Mouse (Mus musculus): Measurements from ENCODE around the gene Psmb11. TPM values are rescaled to one million over a fixed set of nuclear protein-coding genes. Genes with fewer than 3 reads are reported as not detected.

Psmb11 gene
- polyA plus RNA-seq, 1 experiment: not detected

- no peaks in the 10 kb centered on the region for H3K27me3 ChIP-seq (replicated peaks; ENCODE audit: control insufficient read depth, insufficient read depth, low read length)
- TF ChIP-seq POLR2A (IDR thresholded peaks at IDR 0.05; ENCODE audit: low read depth, low read length) (no peak), CTCF (conservative IDR thresholded peaks at IDR 0.05; ENCODE audit: insufficient read depth, insufficient read length, low read depth, low read length) (no peak)
- WGBS: 80% methylated on average over 4 of the region's 4 CpGs
- DNase-seq: no peak
- H3K4me1 ChIP-seq (ENCODE audit: control insufficient read depth, insufficient read depth, low read length): peaks cover 5% of the 10 kb centered on the region
- H3K4me3 ChIP-seq (ENCODE audit: insufficient read depth, low read depth, low read length): no peak overlapping the region
- peaks cover 13% of the 10 kb centered on the region for H3K36me3 ChIP-seq (ENCODE audit: control insufficient read depth, insufficient read depth, low read length)
- no peak overlapping the region for H3K27ac ChIP-seq (ENCODE audit: insufficient read depth, low read depth, low read length)
These were observed 26.7 kb downstream of the Psmb11 start for GRCm38 (mm10) chr14:54647900-54648299.

GRCm38 (mm10) chr14:54650621-54651454 lies 29.6 kb downstream of the Psmb11 start:
- no peaks in the 10 kb centered on the region for H3K27me3 ChIP-seq (replicated peaks; ENCODE audit: control insufficient read depth, insufficient read depth, low read length)
- H3K4me3 ChIP-seq (ENCODE audit: insufficient read depth, low read depth, low read length): no peak overlapping the region
- peaks cover 7% of the 10 kb centered on the region; the same call in 1 of the 2 replicates for H3K36me3 ChIP-seq (ENCODE audit: control insufficient read depth, insufficient read depth, low read length)
- DNase-seq: peak; percentile 89
- H3K4me1 ChIP-seq (ENCODE audit: control insufficient read depth, insufficient read depth, low read length): peaks cover 13% of the 10 kb centered on the region
- TF ChIP-seq CTCF (conservative IDR thresholded peaks at IDR 0.05; ENCODE audit: insufficient read depth, insufficient read length, low read depth, low read length) (peak; percentile 95), POLR2A (IDR thresholded peaks at IDR 0.05; ENCODE audit: low read depth, low read length) (no peak)
- no peak overlapping the region for H3K27ac ChIP-seq (ENCODE audit: insufficient read depth, low read depth, low read length)
- 53% methylated on average over 23 of the region's 23 CpGs for WGBS

GRCm38 (mm10) chr14:54651556-54651955 lies 30.3 kb downstream of the Psmb11 start:
- no peaks in the 10 kb centered on the region for H3K27me3 ChIP-seq (replicated peaks; ENCODE audit: control insufficient read depth, insufficient read depth, low read length)
- H3K27ac ChIP-seq (ENCODE audit: insufficient read depth, low read depth, low read length): no peak overlapping the region
- H3K36me3 ChIP-seq (ENCODE audit: control insufficient read depth, insufficient read depth, low read length): peaks cover 5% of the 10 kb centered on the region; the same call in 1 of the 2 replicates
- DNase-seq: no peak
- no peak overlapping the region for H3K4me3 ChIP-seq (ENCODE audit: insufficient read depth, low read depth, low read length)
- WGBS: 70% methylated on average over 4 of the region's 4 CpGs
- peaks cover 13% of the 10 kb centered on the region for H3K4me1 ChIP-seq (ENCODE audit: control insufficient read depth, insufficient read depth, low read length)
- TF ChIP-seq CTCF (conservative IDR thresholded peaks at IDR 0.05; ENCODE audit: insufficient read depth, insufficient read length, low read depth, low read length) (no peak), POLR2A (IDR thresholded peaks at IDR 0.05; ENCODE audit: low read depth, low read length) (no peak)

GRCm38 (mm10) chr14:54652787-54653186 lies 31.6 kb downstream of the Psmb11 start:
- peaks cover 13% of the 10 kb centered on the region for H3K4me1 ChIP-seq (ENCODE audit: control insufficient read depth, insufficient read depth, low read length)
- H3K4me3 ChIP-seq (ENCODE audit: insufficient read depth, low read depth, low read length): peak overlapping the region; percentile 83; the same call in 1 of the 2 replicates
- no peak overlapping the region for H3K27ac ChIP-seq (ENCODE audit: insufficient read depth, low read depth, low read length)
- no peaks in the 10 kb centered on the region for H3K27me3 ChIP-seq (replicated peaks; ENCODE audit: control insufficient read depth, insufficient read depth, low read length)
- H3K36me3 ChIP-seq (ENCODE audit: control insufficient read depth, insufficient read depth, low read length): peaks cover 7% of the 10 kb centered on the region
- DNase-seq: no peak
- TF ChIP-seq POLR2A (IDR thresholded peaks at IDR 0.05; ENCODE audit: low read depth, low read length) (no peak), CTCF (conservative IDR thresholded peaks at IDR 0.05; ENCODE audit: insufficient read depth, insufficient read length, low read depth, low read length) (no peak)
- 4% methylated on average over 7 of the region's 7 CpGs for WGBS

GRCm38 (mm10) chr14:54653496-54653895 lies 32.3 kb downstream of the Psmb11 start:
- no peaks in the 10 kb centered on the region for H3K27me3 ChIP-seq (replicated peaks; ENCODE audit: control insufficient read depth, insufficient read depth, low read length)
- 1% methylated on average over 12 of the region's 12 CpGs for WGBS
- DNase-seq: peak; percentile 95
- H3K4me1 ChIP-seq (ENCODE audit: control insufficient read depth, insufficient read depth, low read length): peaks cover 13% of the 10 kb centered on the region
- no peak for TF ChIP-seq POLR2A (IDR thresholded peaks at IDR 0.05; ENCODE audit: low read depth, low read length)
- 0 out of 2 replicates have a peak, but pooled peaks have one; percentile 6 for TF ChIP-seq CTCF (conservative IDR thresholded peaks at IDR 0.05; ENCODE audit: insufficient read depth, insufficient read length, low read depth, low read length)
- peak overlapping the region; percentile 26; the same call in 1 of the 2 replicates for H3K27ac ChIP-seq (ENCODE audit: insufficient read depth, low read depth, low read length)
- peaks cover 8% of the 10 kb centered on the region for H3K36me3 ChIP-seq (ENCODE audit: control insufficient read depth, insufficient read depth, low read length)
- peak overlapping the region; percentile 83 for H3K4me3 ChIP-seq (ENCODE audit: insufficient read depth, low read depth, low read length)

- H3K27me3 ChIP-seq (replicated peaks; ENCODE audit: control insufficient read depth, insufficient read depth, low read length): no peaks in the 10 kb centered on the region
- WGBS: 93% methylated on average over 2 of the region's 2 CpGs
These were observed 38.8 kb downstream of the Psmb11 start for GRCm38 (mm10) chr14:54660009-54660408.

GRCm38 (mm10) chr14:54664477-54665222 lies 43.4 kb downstream of the Psmb11 start:
- WGBS: 92% methylated on average over 10 of the region's 10 CpGs
- H3K27me3 ChIP-seq (replicated peaks; ENCODE audit: control insufficient read depth, insufficient read depth, low read length): no peaks in the 10 kb centered on the region
- peaks cover 26% of the 10 kb centered on the region for H3K36me3 ChIP-seq (ENCODE audit: control insufficient read depth, insufficient read depth, low read length)
- TF ChIP-seq POLR2A (IDR thresholded peaks at IDR 0.05; ENCODE audit: low read depth, low read length) (no peak), CTCF (conservative IDR thresholded peaks at IDR 0.05; ENCODE audit: insufficient read depth, insufficient read length, low read depth, low read length) (no peak)
- no peak for DNase-seq
- no peaks in the 10 kb centered on the region for H3K4me1 ChIP-seq (ENCODE audit: control insufficient read depth, insufficient read depth, low read length)
- no peak overlapping the region for H3K27ac ChIP-seq (ENCODE audit: insufficient read depth, low read depth, low read length)
- no peak overlapping the region for H3K4me3 ChIP-seq (ENCODE audit: insufficient read depth, low read depth, low read length)

More at GRCm38 (mm10) chr14:54660009-54660408, 38.8 kb downstream of the Psmb11 start:
- DNase-seq: peak; percentile 42
- TF ChIP-seq POLR2A (IDR thresholded peaks at IDR 0.05; ENCODE audit: low read depth, low read length): no peak
- no peak for TF ChIP-seq CTCF (conservative IDR thresholded peaks at IDR 0.05; ENCODE audit: insufficient read depth, insufficient read length, low read depth, low read length)
- H3K4me3 ChIP-seq (ENCODE audit: insufficient read depth, low read depth, low read length): no peak overlapping the region
- H3K36me3 ChIP-seq (ENCODE audit: control insufficient read depth, insufficient read depth, low read length): peaks cover 27% of the 10 kb centered on the region
- H3K27ac ChIP-seq (ENCODE audit: insufficient read depth, low read depth, low read length): no peak overlapping the region
- no peaks in the 10 kb centered on the region for H3K4me1 ChIP-seq (ENCODE audit: control insufficient read depth, insufficient read depth, low read length)
